ENCODE assay signal across 10 mouse cellular contexts in genomic region chr2:162867516-162868029, GRCm38 (mm10).
A peak's percentile ranks its signal among the peaks of the same experiment; 100 is the strongest.
DNase-seq lines count a peak whose midpoint lies in the region; ATAC-seq and TF ChIP-seq lines count a peak whose summit lies in the region.
"Had no signal": no experiment of that assay in that cellular context is flagged by ENCODE, and none has a peak within 500 bp of the region (broad histone marks: within the 10 kb centered on the region; RNA-seq: fewer than 3 reads in every experiment).

No protein-coding gene starts in this region.

- TF ChIP-seq CTCF in intestine, postnatal 0 days (IDR thresholded peaks at IDR 0.05; ENCODE audit: low read depth), result no peak

- DNase-seq in kidney, adult 11 months, result no peak
- DNase-seq in frontal cortex, postnatal 10 days (ENCODE audit: low spot score in 2 of 2), result no peak
- no peak for DNase-seq in cerebellum, adult 11 months
- no peak for DNase-seq in liver
- DNase-seq: adrenal gland, adult 2 months had no signal

- peak overlapping the region; percentile 32 for H3K4me2 ChIP-seq in kidney, embryonic 14.5 days (replicated peaks; ENCODE audit: low read depth, low read length)
- peak overlapping the region; percentile 40 for H3K4me2 ChIP-seq in embryonic facial prominence, embryonic 15.5 days (replicated peaks)
- peak overlapping the region; percentile 41; the same call in 1 of the 2 replicates for H3K4me2 ChIP-seq in intestine, postnatal 0 days (replicated peaks; ENCODE audit: low read depth)
- peak overlapping the region; percentile 55 for H3K4me2 ChIP-seq in neural tube, embryonic 15.5 days

- H3K36me3 ChIP-seq in kidney, embryonic 14.5 days (ENCODE audit: control insufficient read depth, insufficient read depth, low read length), result no peaks in the 10 kb centered on the region
- no peaks in the 10 kb centered on the region for H3K36me3 ChIP-seq in embryonic facial prominence, embryonic 15.5 days
- no peaks in the 10 kb centered on the region for H3K36me3 ChIP-seq in intestine, postnatal 0 days (ENCODE audit: control insufficient read depth, insufficient read depth)
- no peaks in the 10 kb centered on the region for H3K36me3 ChIP-seq in neural tube, embryonic 15.5 days

- no peak overlapping the region for H3K9ac ChIP-seq in kidney, embryonic 14.5 days (ENCODE audit: low read depth, low read length)
- H3K9ac ChIP-seq in embryonic facial prominence, embryonic 15.5 days, result no peak overlapping the region
- H3K9ac ChIP-seq in intestine, postnatal 0 days (ENCODE audit: low read depth, low read length), result no peak overlapping the region
- no peak overlapping the region for H3K9ac ChIP-seq in neural tube, embryonic 15.5 days (replicated peaks)

- H3K9me3 ChIP-seq in kidney, embryonic 14.5 days (ENCODE audit: control insufficient read depth, low read length), result no peaks in the 10 kb centered on the region
- H3K9me3 ChIP-seq in embryonic facial prominence, embryonic 15.5 days (replicated peaks), result no peaks in the 10 kb centered on the region
- no peaks in the 10 kb centered on the region for H3K9me3 ChIP-seq in intestine, postnatal 0 days (ENCODE audit: control insufficient read depth)
- no peaks in the 10 kb centered on the region for H3K9me3 ChIP-seq in neural tube, embryonic 15.5 days (replicated peaks)

- ATAC-seq in kidney, embryonic 14.5 days (ENCODE audit: low FRiP score, low TSS enrichment), result no peak
- ATAC-seq in embryonic facial prominence, embryonic 15.5 days (ENCODE audit: insufficient number of reproducible peaks, low FRiP score, low TSS enrichment, low read depth), result no peak
- no peak for ATAC-seq in intestine, postnatal 0 days
- ATAC-seq in neural tube, embryonic 15.5 days (ENCODE audit: low FRiP score), result no peak

- WGBS in kidney, embryonic 14.5 days, result 3% methylated on average over 15 of the region's 15 CpGs
- whole genome bisulfite sequencing in embryonic facial prominence, embryonic 15.5 days, result 3% methylated on average over 15 of the region's 15 CpGs
- 6% methylated on average over 15 of the region's 15 CpGs for WGBS in intestine, postnatal 0 days
- WGBS in neural tube, embryonic 15.5 days, result 3% methylated on average over 15 of the region's 15 CpGs

- peak overlapping the region; percentile 17; the same call in 1 of the 2 replicates for H3K4me3 ChIP-seq in kidney, embryonic 14.5 days (ENCODE audit: low read length)
- peak overlapping the region; percentile 23 for H3K4me3 ChIP-seq in embryonic facial prominence, embryonic 15.5 days (replicated peaks)
- H3K4me3 ChIP-seq in intestine, postnatal 0 days (ENCODE audit: low read depth, low read length), result no peak overlapping the region
- peak overlapping the region; percentile 24 for H3K4me3 ChIP-seq in neural tube, embryonic 15.5 days (replicated peaks)
- H3K4me3 ChIP-seq: erythroblast, embryonic 14.5 days had no signal

- H3K4me1 ChIP-seq in kidney, embryonic 14.5 days (ENCODE audit: control insufficient read depth, insufficient read depth, low read length), result no peaks in the 10 kb centered on the region
- 0 out of 2 replicates have a peak, but pooled peaks cover 5% of the 10 kb centered on the region for H3K4me1 ChIP-seq in embryonic facial prominence, embryonic 15.5 days
- no peaks in the 10 kb centered on the region for H3K4me1 ChIP-seq in intestine, postnatal 0 days (replicated peaks; ENCODE audit: control insufficient read depth, insufficient read depth, low read length)
- H3K4me1 ChIP-seq in neural tube, embryonic 15.5 days, result peaks cover 13% of the 10 kb centered on the region

- no peak overlapping the region for H3K27ac ChIP-seq in kidney, embryonic 14.5 days (ENCODE audit: low read depth, low read length)
- no peak overlapping the region for H3K27ac ChIP-seq in embryonic facial prominence, embryonic 15.5 days (replicated peaks)
- H3K27ac ChIP-seq in intestine, postnatal 0 days (ENCODE audit: low read depth, low read length), result no peak overlapping the region
- no peak overlapping the region for H3K27ac ChIP-seq in neural tube, embryonic 15.5 days (replicated peaks)

- no peaks in the 10 kb centered on the region for H3K27me3 ChIP-seq in kidney, embryonic 14.5 days (ENCODE audit: control insufficient read depth, insufficient read depth, low read length)
- no peaks in the 10 kb centered on the region for H3K27me3 ChIP-seq in embryonic facial prominence, embryonic 15.5 days
- no peaks in the 10 kb centered on the region; the same call in 1 of the 2 replicates for H3K27me3 ChIP-seq in intestine, postnatal 0 days (replicated peaks; ENCODE audit: control insufficient read depth, insufficient read depth, low read length)
- H3K27me3 ChIP-seq in neural tube, embryonic 15.5 days (replicated peaks), result 0 out of 2 replicates have a peak, but pooled peaks cover 6% of the 10 kb centered on the region
